Mouse (Mus musculus): ENCODE measurements around the gene 2210016L21Rik.

GRCm38 (mm10) chr5:114979250-114980121 lies 37.5 kb downstream of the 2210016L21Rik start:
- peak; percentile 98 for TF ChIP-seq CTCF (IDR thresholded peaks at IDR 0.05; ENCODE audit: extremely low read depth, insufficient read depth, insufficient read length, insufficient replicate concordance)
- TF ChIP-seq POLR2A (IDR thresholded peaks at IDR 0.05; ENCODE audit: low read depth, low read length) = no peak

Data from spleen, adult 2 months (tissue).